9 mouse cellular contexts compared by ENCODE assay signal in genomic region chr2:113302349-113303239, GRCm38 (mm10). TPM values are rescaled to one million over a fixed set of nuclear protein-coding genes. Genes with fewer than 3 reads are reported as not detected.
DNase-seq lines count a peak whose midpoint lies in the region; ATAC-seq lines count a peak whose summit lies in the region.
"Had no signal": no experiment of that assay in that cellular context is flagged by ENCODE, and none has a peak within 500 bp of the region (broad histone marks: within the 10 kb centered on the region; RNA-seq: fewer than 3 reads in every experiment).

No protein-coding gene starts in this region.

- H3K9ac ChIP-seq in limb, embryonic 13.5 days: 0 out of 2 replicates have a peak overlapping the region, but pooled peaks have one; percentile 10

- 0 out of 2 replicates have a peak, but pooled peaks cover 3% of the 10 kb centered on the region for H3K27me3 ChIP-seq in embryonic facial prominence, embryonic 10.5 days (replicated peaks; ENCODE audit: low read depth, poor library complexity, severe bottlenecking)
- peaks cover 11% of the 10 kb centered on the region; the same call in 1 of the 2 replicates for H3K27me3 ChIP-seq in limb, embryonic 13.5 days

- H3K4me2 ChIP-seq in limb, embryonic 13.5 days (replicated peaks): no peak overlapping the region; the same call in 1 of the 2 replicates

- H3K9me3 ChIP-seq in embryonic facial prominence, embryonic 10.5 days: no peaks in the 10 kb centered on the region
- H3K9me3 ChIP-seq in limb, embryonic 13.5 days: no peaks in the 10 kb centered on the region

- peak; percentile 65 to 76 for DNase-seq in cerebellum, postnatal 10 days
- DNase-seq in cerebellum, adult 9-10 months: no peak
- DNase-seq in 3T3-L1 (ENCODE audit: low read depth, low spot score): peak; percentile 81
- peak; percentile 34 for DNase-seq in embryonic facial prominence, embryonic 10.5 days (ENCODE audit: low spot score)
- DNase-seq in hindlimb bud, embryonic 11.5 days (ENCODE audit: extremely low spot score, low read depth, low spot score): peak; percentile 22
- DNase-seq in right cerebral cortex, postnatal 4 days: peak; percentile 40
- no peak for DNase-seq in thymus, postnatal 14 days

- ATAC-seq in limb, embryonic 13.5 days (ENCODE audit: low FRiP score, low read depth): no peak

- WGBS in embryonic facial prominence, embryonic 10.5 days: 46% methylated on average over 18 of the region's 18 CpGs
- 39% methylated on average over 18 of the region's 18 CpGs for WGBS in limb, embryonic 13.5 days

- no peaks in the 10 kb centered on the region for H3K36me3 ChIP-seq in embryonic facial prominence, embryonic 10.5 days (replicated peaks)
- no peaks in the 10 kb centered on the region for H3K36me3 ChIP-seq in limb, embryonic 13.5 days

- no peak overlapping the region for H3K27ac ChIP-seq in embryonic facial prominence, embryonic 10.5 days (replicated peaks)
- no peak overlapping the region for H3K27ac ChIP-seq in limb, embryonic 13.5 days

- H3K4me1 ChIP-seq in embryonic facial prominence, embryonic 10.5 days: no peaks in the 10 kb centered on the region
- H3K4me1 ChIP-seq in limb, embryonic 13.5 days: no peaks in the 10 kb centered on the region

- H3K4me3 ChIP-seq in embryonic facial prominence, embryonic 10.5 days: no peak overlapping the region
- H3K4me3 ChIP-seq in limb, embryonic 13.5 days: no peak overlapping the region

RNA-seq across cellular contexts. Expression of gene Tmco5b, which starts 17.1 kb away (rescaled TPM):
- polyA plus RNA-seq in embryonic facial prominence, embryonic 10.5 days (2016; fragmentation: Nextera tagmentation; extraction: Ambion mirVana): 0.16 TPM in 1 of 2 replicates, not detected in the other
- not detected in 2 replicates for polyA plus RNA-seq in limb, embryonic 13.5 days (2015; fragmentation: Nextera tagmentation; extraction: Ambion mirVana)
- polyA plus RNA-seq: frontal cortex, adult 2 months had no signal

RNA-seq across cellular contexts. Expression of gene Fmn1, which starts 24.9 kb away (rescaled TPM):
- 2.1 and 2.2 TPM in 2 replicates for polyA plus RNA-seq in embryonic facial prominence, embryonic 10.5 days (2016; fragmentation: Nextera tagmentation; extraction: Ambion mirVana)
- 1.9 and 2.0 TPM in 2 replicates for polyA plus RNA-seq in limb, embryonic 13.5 days (2015; fragmentation: Nextera tagmentation; extraction: Ambion mirVana)

Comparison
In these comparisons a context has a peak if more than half of its experiments do, and no peak if none do; other contexts are left out.
1. DNase-seq: peak in cerebellum, postnatal 10 days (2 of 2), 3T3-L1 (single experiment), embryonic facial prominence, embryonic 10.5 days (single experiment), hindlimb bud, embryonic 11.5 days (single experiment) and right cerebral cortex, postnatal 4 days (single experiment); none in cerebellum, adult 9-10 months (single experiment) and thymus, postnatal 14 days (single experiment).